Mouse (Mus musculus): Measurements from ENCODE around the gene Zfp462. TPM values are rescaled to one million over a fixed set of nuclear protein-coding genes. Genes with fewer than 3 reads are reported as not detected.

Gene Zfp462
- polyA plus RNA-seq, 1 experiment from 2014 or later: 16.8 TPM

DNA sequence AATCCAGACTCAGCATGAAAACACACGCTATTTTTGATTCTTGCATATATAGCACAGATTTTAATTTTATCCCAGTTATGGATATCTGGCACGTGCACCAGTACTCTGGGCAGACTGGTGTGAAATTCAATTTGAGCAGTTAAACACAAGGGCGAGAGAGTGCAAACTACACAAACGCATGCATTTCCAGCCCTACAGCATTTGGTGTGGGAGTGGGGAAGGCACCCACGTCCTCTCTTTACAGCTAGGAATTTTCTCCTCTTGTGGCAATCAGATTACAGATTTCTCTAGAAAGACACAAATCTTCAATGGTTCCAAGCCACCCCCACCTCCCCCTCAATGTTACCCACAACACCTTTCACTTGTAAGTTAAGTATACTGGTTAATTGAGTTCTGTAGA is 114.1 kb downstream of the Zfp462 start:
- Histone ChIP-seq H3K4me2 (ENCODE audit: low read depth, low read length) (no peak overlapping the region), H3K9ac (replicated peaks; ENCODE audit: low read depth, low read length) (no peak overlapping the region), H3K36me3 (ENCODE audit: control insufficient read depth, insufficient read depth, low read length) (peaks cover 45% of the 10 kb centered on the region), H3K4me1 (ENCODE audit: control insufficient read depth, insufficient read depth, low read length) (0 out of 2 replicates have a peak, but pooled peaks cover 3% of the 10 kb centered on the region), H3K27me3 (ENCODE audit: control insufficient read depth, insufficient read depth, low read length) (no peaks in the 10 kb centered on the region), H3K9me3 (ENCODE audit: control insufficient read depth, low read length) (no peaks in the 10 kb centered on the region), H3K4me3 (ENCODE audit: low read depth, low read length) (no peak overlapping the region), H3K27ac (ENCODE audit: low read depth, low read length) (no peak overlapping the region)
- ATAC-seq (ENCODE audit: low read depth): no peak
- WGBS: 76% methylated on average over 5 of the region's 5 CpGs

DNA sequence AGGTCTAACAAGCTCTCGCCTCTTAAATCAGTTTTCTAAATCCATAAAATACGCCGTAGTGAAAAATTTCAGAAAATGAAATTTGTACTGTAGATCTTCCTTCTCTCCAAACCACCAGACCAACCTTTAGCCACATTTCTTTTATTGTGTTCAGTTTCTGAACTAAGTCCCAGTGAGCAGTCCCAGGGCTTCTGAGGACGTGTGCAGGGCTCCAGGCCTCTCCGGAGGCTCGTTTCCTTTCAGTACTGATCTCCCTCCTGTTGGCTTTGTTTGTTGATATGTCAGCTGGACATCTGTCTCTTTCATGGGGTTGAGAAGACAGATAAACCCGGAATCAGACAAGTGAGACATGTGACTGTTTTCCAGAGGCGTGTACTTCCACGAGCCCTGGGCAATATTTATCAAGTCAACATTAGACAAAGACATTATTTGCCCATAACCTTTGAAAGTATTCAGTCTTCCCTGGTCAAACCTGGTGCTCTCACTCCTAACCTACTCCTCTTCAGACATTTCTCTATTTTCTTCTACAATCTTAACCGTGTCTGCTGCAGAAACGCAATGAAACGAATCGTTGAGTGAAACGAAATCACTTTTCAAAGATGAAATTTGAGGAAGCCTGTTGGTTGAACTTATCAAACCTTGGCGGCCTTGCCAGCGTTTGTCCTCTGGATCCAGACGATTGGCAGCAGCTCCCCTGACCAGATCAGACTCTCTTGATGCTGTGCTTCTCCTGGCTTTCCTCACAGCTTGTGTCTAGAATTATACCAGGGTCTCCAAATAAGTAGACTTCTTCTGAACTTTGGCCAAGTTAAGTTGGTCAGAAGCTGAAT is 121.7 kb downstream of the Zfp462 start:
- no peaks in the 10 kb centered on the region for H3K27me3 ChIP-seq (ENCODE audit: control insufficient read depth, insufficient read depth, low read length)
- no peaks in the 10 kb centered on the region for H3K4me1 ChIP-seq (ENCODE audit: control insufficient read depth, insufficient read depth, low read length)
- 73% methylated on average over 17 of the region's 17 CpGs for WGBS
- H3K4me2 ChIP-seq (ENCODE audit: low read depth, low read length): no peak overlapping the region
- H3K36me3 ChIP-seq (ENCODE audit: control insufficient read depth, insufficient read depth, low read length): peaks cover 22% of the 10 kb centered on the region
- no peaks in the 10 kb centered on the region for H3K9me3 ChIP-seq (ENCODE audit: control insufficient read depth, low read length)
- no peak overlapping the region for H3K4me3 ChIP-seq (ENCODE audit: low read depth, low read length)
- no peak for ATAC-seq (ENCODE audit: low read depth)
- no peak overlapping the region for H3K9ac ChIP-seq (replicated peaks; ENCODE audit: low read depth, low read length)
- H3K27ac ChIP-seq (ENCODE audit: low read depth, low read length): no peak overlapping the region

DNA sequence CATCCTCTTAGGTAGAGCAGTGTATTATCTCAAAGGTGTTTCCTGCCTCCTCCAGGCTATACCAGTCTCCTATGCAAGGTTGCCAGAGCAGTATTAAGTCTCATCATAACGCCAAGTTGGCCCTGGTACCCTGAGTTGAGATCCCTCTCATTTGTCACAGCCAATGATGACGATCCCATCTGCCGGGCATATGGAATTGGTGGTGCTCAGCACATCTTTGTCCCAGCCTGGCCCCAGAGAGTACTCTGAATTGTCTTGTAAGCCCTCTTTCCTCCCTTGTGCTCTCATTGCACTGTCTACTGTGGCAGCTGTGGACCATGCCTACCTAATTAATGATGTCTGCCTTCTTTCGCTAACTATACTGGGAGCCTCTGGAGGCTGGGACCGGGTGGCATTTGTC is 126.7 kb downstream of the Zfp462 start:
- WGBS: 42% methylated on average over 5 of the region's 5 CpGs
- no peaks in the 10 kb centered on the region for H3K9me3 ChIP-seq (ENCODE audit: control insufficient read depth, low read length)
- peaks cover 34% of the 10 kb centered on the region for H3K36me3 ChIP-seq (ENCODE audit: control insufficient read depth, insufficient read depth, low read length)
- H3K27me3 ChIP-seq (ENCODE audit: control insufficient read depth, insufficient read depth, low read length): no peaks in the 10 kb centered on the region
- H3K4me3 ChIP-seq (ENCODE audit: low read depth, low read length): no peak overlapping the region
- H3K4me1 ChIP-seq (ENCODE audit: control insufficient read depth, insufficient read depth, low read length): no peaks in the 10 kb centered on the region
- peak; percentile 58; the same call in 1 of the 2 replicates for ATAC-seq (ENCODE audit: low read depth)
- no peak overlapping the region for H3K27ac ChIP-seq (ENCODE audit: low read depth, low read length)
- no peak overlapping the region for H3K4me2 ChIP-seq (ENCODE audit: low read depth, low read length)
- H3K9ac ChIP-seq (replicated peaks; ENCODE audit: low read depth, low read length): no peak overlapping the region

DNA sequence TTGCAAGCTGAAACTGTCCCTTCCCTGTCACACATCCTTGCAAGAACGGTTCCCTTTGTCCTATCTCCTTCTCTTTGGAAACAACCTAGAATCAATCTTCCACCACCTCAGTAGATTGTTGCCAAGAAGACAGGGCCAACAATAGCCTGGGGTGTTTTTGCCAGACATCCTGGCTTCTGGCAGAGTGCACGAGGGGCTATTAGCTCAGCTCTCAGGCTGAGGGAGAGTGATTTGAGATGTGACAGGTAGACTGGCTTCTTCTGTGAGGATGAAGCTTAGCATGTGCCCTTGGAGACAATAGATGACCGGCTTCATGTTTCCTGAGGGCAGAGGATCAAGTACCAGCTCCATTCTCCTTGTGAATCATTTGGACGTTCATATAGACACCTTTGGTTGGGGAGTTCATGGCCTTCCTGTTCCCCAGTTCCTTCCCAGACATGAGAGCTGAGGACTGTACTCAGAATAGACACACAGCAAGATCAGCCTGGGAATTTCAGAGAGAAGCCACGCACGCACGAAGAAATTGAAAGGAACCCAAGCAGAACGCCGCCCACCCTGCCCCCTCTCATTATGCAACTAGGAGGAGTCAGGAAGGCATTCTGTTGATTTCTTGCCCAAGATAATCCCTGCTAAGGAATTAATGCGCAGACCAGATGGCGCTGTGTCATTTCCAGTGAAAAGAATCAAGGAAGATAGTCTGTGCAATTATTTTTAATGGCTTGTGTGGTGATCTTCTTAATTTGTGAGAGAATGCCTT is 132.5 kb downstream of the Zfp462 start:
- H3K4me2 ChIP-seq (ENCODE audit: low read depth, low read length): no peak overlapping the region
- peak; percentile 74 for ATAC-seq (ENCODE audit: low read depth)
- H3K9ac ChIP-seq (replicated peaks; ENCODE audit: low read depth, low read length): no peak overlapping the region; the same call in 1 of the 2 replicates
- peaks cover 46% of the 10 kb centered on the region for H3K36me3 ChIP-seq (ENCODE audit: control insufficient read depth, insufficient read depth, low read length)
- H3K4me1 ChIP-seq (ENCODE audit: control insufficient read depth, insufficient read depth, low read length): peaks cover 20% of the 10 kb centered on the region
- peak overlapping the region; percentile 74 for H3K27ac ChIP-seq (ENCODE audit: low read depth, low read length)
- no peak overlapping the region for H3K4me3 ChIP-seq (ENCODE audit: low read depth, low read length)
- H3K9me3 ChIP-seq (ENCODE audit: control insufficient read depth, low read length): no peaks in the 10 kb centered on the region
- WGBS: 31% methylated on average over 11 of the region's 11 CpGs
- H3K27me3 ChIP-seq (ENCODE audit: control insufficient read depth, insufficient read depth, low read length): no peaks in the 10 kb centered on the region

DNA sequence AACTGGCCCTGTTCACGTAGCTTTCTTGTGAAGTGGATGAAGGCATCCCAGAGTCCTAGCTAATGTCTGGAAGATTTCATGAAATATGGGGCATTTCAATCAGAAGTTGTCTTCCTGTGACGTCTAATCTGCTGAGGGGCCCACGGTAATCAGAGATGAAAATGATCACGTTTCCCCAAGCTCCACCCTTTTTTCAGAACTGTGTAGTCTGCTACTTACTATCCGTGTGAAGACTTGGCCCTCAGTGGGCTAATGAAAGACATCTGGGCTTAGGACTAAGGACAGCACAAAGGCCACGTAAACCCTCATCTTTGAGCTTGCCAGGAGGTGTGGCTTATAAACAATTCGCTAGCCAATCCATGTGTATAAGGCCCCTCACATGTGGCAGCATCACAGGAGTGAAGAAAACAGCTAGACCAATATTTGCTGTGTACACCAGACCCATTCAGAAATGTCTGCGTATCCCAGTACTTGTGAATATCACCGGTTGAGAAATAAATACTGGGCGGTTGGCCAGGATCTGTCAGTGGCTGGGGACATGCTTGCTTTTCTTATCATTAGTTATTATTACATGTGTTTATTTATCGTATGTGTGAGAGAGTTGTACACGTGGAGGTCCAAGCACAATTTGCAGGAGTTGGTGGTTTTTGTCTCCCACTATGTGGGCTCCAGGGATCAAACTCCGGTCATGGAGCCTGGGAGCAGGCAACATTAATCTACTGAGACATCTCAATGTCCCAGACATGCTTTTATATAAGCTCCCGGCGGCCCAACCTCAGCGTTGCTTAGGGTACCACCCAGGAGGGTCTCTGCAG is 133.3 kb downstream of the Zfp462 start:
- peaks cover 44% of the 10 kb centered on the region for H3K36me3 ChIP-seq (ENCODE audit: control insufficient read depth, insufficient read depth, low read length)
- no peak overlapping the region for H3K4me3 ChIP-seq (ENCODE audit: low read depth, low read length)
- peaks cover 20% of the 10 kb centered on the region for H3K4me1 ChIP-seq (ENCODE audit: control insufficient read depth, insufficient read depth, low read length)
- no peak overlapping the region for H3K4me2 ChIP-seq (ENCODE audit: low read depth, low read length)
- no peaks in the 10 kb centered on the region for H3K27me3 ChIP-seq (ENCODE audit: control insufficient read depth, insufficient read depth, low read length)
- ATAC-seq (ENCODE audit: low read depth): peak; percentile 67
- 39% methylated on average over 16 of the region's 16 CpGs for WGBS
- H3K9me3 ChIP-seq (ENCODE audit: control insufficient read depth, low read length): no peaks in the 10 kb centered on the region
- no peak overlapping the region for H3K9ac ChIP-seq (replicated peaks; ENCODE audit: low read depth, low read length)
- H3K27ac ChIP-seq (ENCODE audit: low read depth, low read length): peak overlapping the region; percentile 74

DNA sequence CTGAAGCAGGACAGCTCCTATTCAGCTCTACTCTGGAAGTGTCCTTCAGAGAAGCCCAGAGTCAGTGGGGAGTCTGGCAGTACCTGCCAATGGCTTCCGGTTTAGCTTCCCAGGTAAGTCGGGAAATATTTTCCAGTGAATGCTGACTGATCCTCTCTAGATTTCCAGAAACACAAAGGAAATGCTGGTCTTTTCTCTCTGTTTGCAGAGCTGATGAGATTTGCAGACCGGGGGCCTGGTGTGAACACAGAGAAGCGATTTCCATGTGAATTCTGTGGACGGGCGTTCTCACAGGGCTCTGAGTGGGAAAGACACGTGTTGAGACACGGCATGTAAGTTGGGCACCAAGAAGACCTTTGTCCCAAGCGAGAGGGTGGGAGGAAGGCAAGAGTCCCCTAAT is 134.2 kb downstream of the Zfp462 start:
- H3K27ac ChIP-seq (ENCODE audit: low read depth, low read length): no peak overlapping the region
- no peaks in the 10 kb centered on the region for H3K27me3 ChIP-seq (ENCODE audit: control insufficient read depth, insufficient read depth, low read length)
- H3K9ac ChIP-seq (replicated peaks; ENCODE audit: low read depth, low read length): no peak overlapping the region

DNA sequence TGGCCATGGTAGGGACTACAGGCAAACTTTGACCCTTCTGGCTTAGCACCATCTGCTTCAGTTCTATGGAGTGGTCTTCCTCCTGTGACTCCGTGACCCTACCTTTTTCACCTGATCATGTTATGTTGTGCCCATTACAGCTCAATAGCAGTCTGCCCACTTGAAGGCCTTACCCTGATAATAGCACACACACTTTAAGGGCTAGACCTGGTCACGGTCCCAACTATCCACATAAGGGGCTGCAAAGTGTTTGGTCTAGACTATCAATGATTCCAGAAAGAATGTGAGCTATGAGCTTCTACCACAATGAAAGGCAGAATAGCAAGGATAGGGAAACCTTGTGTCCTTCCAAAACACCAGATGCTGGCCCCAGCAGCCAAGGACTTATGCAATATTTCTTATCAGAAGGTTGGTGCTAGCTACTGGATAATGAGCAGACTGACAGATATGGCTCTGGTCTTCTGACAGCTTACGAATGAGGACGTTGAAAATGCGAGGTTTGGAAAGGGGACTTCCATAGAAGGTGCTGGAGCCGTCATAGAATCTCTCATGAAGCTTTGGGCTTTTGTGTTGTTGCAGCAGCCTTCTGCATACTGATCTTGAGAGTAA is 139.3 kb downstream of the Zfp462 start:
- no peak for ATAC-seq (ENCODE audit: low read depth)
- H3K9me3 ChIP-seq (ENCODE audit: control insufficient read depth, low read length): no peaks in the 10 kb centered on the region
- no peak overlapping the region for H3K4me2 ChIP-seq (ENCODE audit: low read depth, low read length)
- no peak overlapping the region for H3K4me3 ChIP-seq (ENCODE audit: low read depth, low read length)
- peaks cover 3% of the 10 kb centered on the region; the same call in 1 of the 2 replicates for H3K4me1 ChIP-seq (ENCODE audit: control insufficient read depth, insufficient read depth, low read length)
- H3K9ac ChIP-seq (replicated peaks; ENCODE audit: low read depth, low read length): no peak overlapping the region
- 88% methylated on average over 6 of the region's 6 CpGs for WGBS
- H3K27ac ChIP-seq (ENCODE audit: low read depth, low read length): no peak overlapping the region
- peaks cover 22% of the 10 kb centered on the region for H3K36me3 ChIP-seq (ENCODE audit: control insufficient read depth, insufficient read depth, low read length)
- H3K27me3 ChIP-seq (ENCODE audit: control insufficient read depth, insufficient read depth, low read length): no peaks in the 10 kb centered on the region

More for the DNA sequence above, 134.2 kb downstream of the Zfp462 start:
- peaks cover 37% of the 10 kb centered on the region for H3K36me3 ChIP-seq (ENCODE audit: control insufficient read depth, insufficient read depth, low read length)
- no peak overlapping the region for H3K4me2 ChIP-seq (ENCODE audit: low read depth, low read length)
- no peak overlapping the region for H3K4me3 ChIP-seq (ENCODE audit: low read depth, low read length)
- 90% methylated on average over 9 of the region's 9 CpGs for WGBS
- no peak for ATAC-seq (ENCODE audit: low read depth)
- H3K9me3 ChIP-seq (ENCODE audit: control insufficient read depth, low read length): no peaks in the 10 kb centered on the region
- H3K4me1 ChIP-seq (ENCODE audit: control insufficient read depth, insufficient read depth, low read length): peaks cover 20% of the 10 kb centered on the region

DNA sequence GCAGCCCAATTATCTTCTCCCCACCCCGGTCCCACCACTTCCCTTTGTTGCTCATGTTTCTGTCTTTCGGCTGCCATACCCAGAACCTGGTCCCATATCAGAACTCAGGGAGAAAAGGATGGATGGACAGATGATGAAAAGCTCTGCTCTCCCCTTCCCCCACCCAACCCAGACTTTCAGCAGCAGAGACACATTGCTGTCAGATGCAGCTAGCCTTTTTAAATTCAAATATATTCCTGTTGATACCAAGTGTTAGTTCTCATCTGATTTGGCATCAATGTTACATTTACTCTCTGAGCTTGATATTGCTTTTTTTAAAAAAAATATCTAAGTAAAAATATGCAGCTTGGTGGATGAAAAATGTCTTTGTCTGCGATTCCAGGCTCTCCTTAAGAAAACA is 143.3 kb downstream of the Zfp462 start:
- Histone ChIP-seq H3K36me3 (ENCODE audit: control insufficient read depth, insufficient read depth, low read length) (peaks cover 3% of the 10 kb centered on the region; the same call in 1 of the 2 replicates), H3K27me3 (ENCODE audit: control insufficient read depth, insufficient read depth, low read length) (no peaks in the 10 kb centered on the region), H3K27ac (ENCODE audit: low read depth, low read length) (no peak overlapping the region), H3K9me3 (ENCODE audit: control insufficient read depth, low read length) (no peaks in the 10 kb centered on the region), H3K4me3 (ENCODE audit: low read depth, low read length) (no peak overlapping the region), H3K4me1 (ENCODE audit: control insufficient read depth, insufficient read depth, low read length) (no peaks in the 10 kb centered on the region), H3K4me2 (ENCODE audit: low read depth, low read length) (no peak overlapping the region), H3K9ac (replicated peaks; ENCODE audit: low read depth, low read length) (no peak overlapping the region)
- 93% methylated on average over 3 of the region's 3 CpGs for WGBS
- no peak for ATAC-seq (ENCODE audit: low read depth)
